Mouse (Mus musculus) mature B cell (primary cell): ENCODE data around the gene Casp9.

Experiments
- in situ Hi-C: fragments of 300-500 bp; cut with MboI; formaldehyde crosslinking; loops from 2 replicates; pipeline ENCODE4 v1.14.3; 2019

Casp9 gene

GRCm38 (mm10) chr4:141781201-141781985 lies 12.0 kb upstream of the Casp9 start:
- in situ Hi-C loops: no loop called here

DNA sequence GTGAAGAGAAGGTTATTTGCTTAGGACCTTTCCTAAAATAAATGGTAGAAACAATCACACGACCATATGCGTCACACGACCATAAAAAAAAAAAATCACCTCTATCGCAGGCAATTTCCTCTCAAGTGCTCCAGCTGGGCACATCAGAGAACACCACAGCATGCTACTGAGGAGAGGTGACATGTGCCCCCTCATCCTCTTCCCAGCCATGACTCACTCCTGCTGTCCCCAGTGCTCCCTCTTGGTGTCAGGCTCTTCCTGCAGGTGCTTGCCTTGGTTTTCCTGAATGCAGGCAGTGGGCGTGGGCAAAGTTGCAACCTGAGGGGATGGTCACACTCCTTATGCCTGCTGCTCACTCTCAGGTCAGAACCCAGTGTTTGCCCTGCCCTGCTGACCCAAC lies 8.6 kb upstream of the Casp9 start:
- in situ Hi-C loops: no loop called here

GRCm38 (mm10) chr4:141786141-141786540 lies 7.3 kb upstream of the Casp9 start:
- in situ Hi-C loops: no loop called here

DNA sequence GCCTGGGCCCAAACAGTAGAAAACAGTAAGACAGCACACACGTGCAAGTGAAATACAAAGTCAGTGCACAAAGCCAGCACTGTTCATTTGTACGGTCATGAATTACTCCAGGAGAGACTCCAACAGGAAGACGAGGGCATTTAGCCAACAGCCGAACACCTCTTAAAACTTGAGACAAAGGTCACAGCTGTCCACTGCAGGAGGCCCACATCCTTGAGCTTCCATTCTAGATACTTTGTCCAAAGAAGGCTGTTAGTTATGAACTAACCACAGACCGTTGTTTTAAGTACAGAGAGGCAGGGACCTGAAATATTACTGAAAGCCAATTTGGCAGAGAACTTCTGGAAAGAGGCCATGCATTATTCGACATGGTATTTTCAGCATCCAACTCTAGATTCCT lies 6.4 kb upstream of the Casp9 start:
- in situ Hi-C loops: no loop called here

DNA sequence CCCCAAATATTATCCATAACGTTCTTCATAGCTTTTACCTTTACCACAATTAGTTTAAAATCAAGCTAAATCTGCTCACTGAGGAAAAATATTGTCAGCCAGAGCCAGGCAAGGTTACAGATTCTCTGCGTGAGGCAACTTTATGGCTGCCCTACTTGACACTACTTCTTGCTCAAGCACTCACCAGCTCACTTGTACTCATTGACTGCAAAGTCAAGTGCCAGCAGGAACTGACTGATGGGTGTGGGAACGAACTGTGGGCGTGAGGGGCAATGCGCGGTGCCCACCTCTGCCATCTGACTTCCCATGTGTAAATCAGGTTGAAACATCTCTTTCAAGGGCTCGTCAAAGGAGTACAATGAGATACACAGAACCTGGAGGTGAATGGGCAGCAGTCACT lies 6.0 kb upstream of the Casp9 start:
- in situ Hi-C loops: no loop called here

- in situ Hi-C loops: loop anchor here (5.0 kb wide), 1 partner anchor 67 kb away; the partner anchor contains the start of gene Ddi2
Observed at GRCm38 (mm10) chr4:141789564-141790218, 3.7 kb upstream of the Casp9 start.

DNA sequence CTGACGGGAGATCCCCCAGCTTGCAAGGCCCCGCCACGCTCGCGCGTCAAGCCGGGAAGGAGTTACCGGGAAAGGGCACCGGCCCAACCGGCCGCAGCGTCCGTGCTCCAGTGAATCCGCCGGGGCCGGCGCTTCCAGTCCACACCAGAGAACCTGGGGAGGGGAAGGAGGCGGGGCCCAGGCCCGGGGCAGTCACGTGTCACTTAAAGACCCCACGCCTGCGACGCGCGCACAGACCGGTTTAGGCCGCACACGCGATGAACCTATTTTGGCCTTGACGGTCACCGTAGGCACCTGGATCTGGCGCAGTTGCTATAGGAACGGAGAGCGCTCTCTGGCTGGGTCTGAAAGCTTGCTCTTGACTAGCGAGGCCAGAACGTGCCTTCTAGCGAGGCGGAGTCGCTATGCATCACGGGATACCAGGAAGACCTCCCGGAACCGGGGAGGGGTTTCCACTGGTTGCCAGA lies 2.9 kb upstream of the Casp9 start, which contains the start of gene Dnajc16:
TSS of gene Dnajc16 (minus strand) at position 408 of the 467 bp plus-strand sequence.
- in situ Hi-C loops: loop anchor here (5.0 kb wide), 1 partner anchor 68 kb away; the partner anchor contains the start of gene Ddi2

- in situ Hi-C loops: loop anchor here (5.0 kb wide), 1 partner anchor 69 kb away; the partner anchor contains the start of gene Ddi2
Observed at GRCm38 (mm10) chr4:141791486-141791885, 1.9 kb upstream of the Casp9 start.

DNA sequence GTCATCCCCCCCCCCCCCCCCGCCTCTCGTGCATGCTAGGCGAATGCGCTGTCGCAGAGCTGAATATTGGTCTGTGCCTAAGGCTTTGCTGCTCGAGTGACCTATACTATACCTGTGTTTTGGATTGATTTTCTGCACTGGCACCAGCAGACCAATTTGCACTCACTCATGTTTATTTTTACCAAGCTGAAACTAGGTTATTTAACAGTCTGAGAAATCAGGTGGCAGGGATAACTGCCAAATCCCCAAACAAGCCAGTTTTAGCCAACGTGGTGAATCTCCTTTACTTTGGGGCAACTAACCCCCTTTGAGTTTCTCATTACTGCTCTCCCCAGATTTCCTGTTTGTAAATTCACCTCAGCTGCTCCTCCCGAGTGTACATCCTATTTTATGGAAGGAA lies 1.5 kb upstream of the Casp9 start:
- in situ Hi-C loops: loop anchor here (5.0 kb wide), 1 partner anchor 70 kb away; the partner anchor contains the start of gene Ddi2

- in situ Hi-C loops: loop anchor here (5.0 kb wide), 1 partner anchor 70 kb away; the partner anchor contains the start of gene Ddi2
Observed at GRCm38 (mm10) chr4:141792554-141793281, 694 bp upstream of the Casp9 start.

- in situ Hi-C loops: loop anchor here (5.0 kb wide), 1 partner anchor 72 kb away; the partner anchor contains the start of gene Ddi2
Observed at GRCm38 (mm10) chr4:141794152-141794535, 732 bp downstream of the Casp9 start.

DNA sequence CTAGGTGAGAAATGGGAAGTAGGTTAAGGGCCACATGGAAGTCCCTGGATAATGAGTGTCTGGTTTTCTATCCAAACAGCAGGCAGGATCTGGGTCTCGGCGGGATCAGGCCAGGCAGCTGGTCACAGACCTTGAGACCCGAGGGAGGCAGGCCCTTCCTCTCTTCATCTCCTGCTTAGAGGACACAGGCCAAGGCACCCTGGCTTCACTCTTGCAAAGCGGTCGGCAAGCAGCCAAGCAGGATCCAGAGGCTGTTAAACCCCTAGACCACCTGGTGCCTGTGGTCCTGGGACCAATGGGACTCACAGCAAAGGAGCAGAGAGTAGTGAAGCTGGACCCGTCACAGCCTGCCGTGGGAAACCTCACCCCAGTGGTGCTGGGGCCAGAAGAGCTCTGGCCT lies 2.9 kb downstream of the Casp9 start:
- in situ Hi-C loops: no loop called here

DNA sequence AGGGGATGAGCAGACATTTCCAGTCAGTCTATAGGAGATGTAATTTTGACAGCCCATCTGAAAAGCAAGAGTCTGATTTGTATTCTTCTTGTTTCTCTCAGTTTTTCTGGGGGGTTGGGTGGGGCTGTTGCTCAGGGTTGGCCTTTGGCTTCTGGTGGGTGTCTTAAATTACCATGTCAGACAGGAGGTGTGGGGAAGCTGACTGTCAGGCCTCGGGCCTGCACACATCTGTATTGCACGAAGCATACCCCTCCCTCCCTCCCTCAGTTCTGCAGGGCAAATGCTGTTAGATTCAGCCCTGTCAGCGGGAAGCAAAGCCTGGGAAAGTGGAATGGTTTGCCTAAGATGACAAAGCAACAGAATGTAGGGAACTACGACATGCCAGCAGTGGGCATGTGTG lies 3.5 kb downstream of the Casp9 start:
- in situ Hi-C loops: no loop called here

DNA sequence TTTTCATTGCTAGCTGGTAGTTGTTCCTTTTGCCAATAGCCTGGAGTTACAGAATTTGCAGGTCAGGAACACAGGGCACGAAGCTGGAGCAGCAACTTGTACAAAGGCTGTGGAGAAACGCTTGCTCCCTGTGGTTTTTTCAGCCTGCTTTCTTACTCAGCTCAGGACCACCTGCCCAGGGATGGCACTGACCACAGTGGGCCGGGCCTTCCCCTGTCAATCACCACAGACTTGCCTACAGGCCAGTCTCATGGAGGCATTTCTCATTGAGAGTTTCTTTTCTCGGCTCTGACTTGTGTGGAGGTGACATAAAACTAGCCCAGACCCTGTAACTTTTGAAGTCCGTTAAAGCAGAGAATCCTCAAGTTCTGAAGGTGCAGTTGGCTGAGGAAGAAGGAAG lies 4.1 kb downstream of the Casp9 start:
- in situ Hi-C loops: no loop called here

GRCm38 (mm10) chr4:141804105-141804504 lies 10.7 kb downstream of the Casp9 start:
- in situ Hi-C loops: no loop called here

DNA sequence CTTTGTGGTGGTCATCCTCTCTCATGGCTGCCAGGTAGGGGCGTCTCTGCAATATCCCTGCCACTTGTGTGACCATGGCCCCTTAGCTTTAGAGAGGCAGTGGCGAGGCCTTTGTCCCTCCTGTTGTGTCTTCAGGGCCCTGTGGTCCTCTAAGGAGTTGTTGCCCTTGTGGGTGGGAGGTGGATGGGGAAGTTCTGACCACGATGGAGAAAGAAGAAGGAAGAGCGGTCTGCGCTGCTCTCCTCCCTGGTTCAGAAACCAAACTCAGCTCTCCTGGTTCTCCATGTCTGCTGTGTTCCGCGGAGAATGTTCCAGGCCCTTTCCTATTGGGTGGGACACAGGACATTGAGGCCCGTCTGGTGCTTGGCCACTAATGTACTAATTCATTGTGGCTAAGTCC lies 12.5 kb downstream of the Casp9 start:
- in situ Hi-C loops: no loop called here

DNA sequence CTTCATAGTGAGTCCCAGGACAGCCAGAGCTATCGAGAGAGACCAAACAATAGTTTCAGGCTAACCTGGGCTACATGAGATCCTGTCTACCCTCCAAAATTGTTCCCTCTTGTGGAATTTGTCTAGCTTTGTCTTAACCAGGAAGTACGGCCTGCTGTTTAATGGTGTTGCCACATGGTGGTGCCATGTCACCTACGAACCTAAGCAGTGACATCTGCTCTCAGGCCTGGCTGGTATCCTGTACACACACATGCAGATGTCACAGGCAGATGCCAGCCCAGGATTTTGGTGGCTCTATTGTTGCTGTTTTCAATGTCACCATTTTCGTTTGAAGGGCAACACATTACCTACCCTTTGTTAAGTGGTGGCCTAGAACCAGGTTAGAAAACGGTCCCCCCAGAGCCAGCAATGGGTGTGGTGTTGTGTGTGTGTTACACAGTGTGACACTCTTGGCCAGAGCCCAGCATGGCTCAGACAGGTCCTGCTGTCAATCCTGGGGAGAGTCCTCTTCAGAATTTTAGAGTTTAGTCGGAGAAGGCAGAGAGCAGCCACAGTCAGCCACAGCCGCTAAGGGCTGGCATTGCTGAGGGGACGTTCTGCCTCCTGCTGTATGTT lies 16.5 kb downstream of the Casp9 start:
- in situ Hi-C loops: no loop called here

DNA sequence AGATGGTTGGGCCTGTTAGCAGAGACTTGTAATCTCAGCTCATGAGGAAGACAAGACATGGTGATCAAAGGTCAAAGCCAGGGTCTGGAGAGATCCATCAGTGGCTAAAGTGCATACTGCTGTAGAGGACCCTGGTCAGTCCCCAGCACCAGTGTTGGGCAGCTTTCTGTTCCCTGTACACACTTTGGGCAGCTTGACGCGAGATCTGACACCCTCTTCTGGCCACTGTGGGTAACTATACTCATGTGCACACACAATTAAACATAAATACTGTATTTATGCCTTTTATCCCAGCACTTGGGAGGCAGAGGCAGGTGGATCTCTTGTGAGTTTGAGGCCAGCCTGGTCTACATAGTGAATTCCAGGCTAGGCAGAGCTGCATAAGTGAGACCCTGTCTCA lies 17.6 kb downstream of the Casp9 start:
- in situ Hi-C loops: no loop called here

- in situ Hi-C loops: no loop called here
Observed at GRCm38 (mm10) chr4:141811375-141811774, 18.0 kb downstream of the Casp9 start.

- in situ Hi-C loops: no loop called here
Observed at GRCm38 (mm10) chr4:141816267-141816666, 22.9 kb downstream of the Casp9 start.

DNA sequence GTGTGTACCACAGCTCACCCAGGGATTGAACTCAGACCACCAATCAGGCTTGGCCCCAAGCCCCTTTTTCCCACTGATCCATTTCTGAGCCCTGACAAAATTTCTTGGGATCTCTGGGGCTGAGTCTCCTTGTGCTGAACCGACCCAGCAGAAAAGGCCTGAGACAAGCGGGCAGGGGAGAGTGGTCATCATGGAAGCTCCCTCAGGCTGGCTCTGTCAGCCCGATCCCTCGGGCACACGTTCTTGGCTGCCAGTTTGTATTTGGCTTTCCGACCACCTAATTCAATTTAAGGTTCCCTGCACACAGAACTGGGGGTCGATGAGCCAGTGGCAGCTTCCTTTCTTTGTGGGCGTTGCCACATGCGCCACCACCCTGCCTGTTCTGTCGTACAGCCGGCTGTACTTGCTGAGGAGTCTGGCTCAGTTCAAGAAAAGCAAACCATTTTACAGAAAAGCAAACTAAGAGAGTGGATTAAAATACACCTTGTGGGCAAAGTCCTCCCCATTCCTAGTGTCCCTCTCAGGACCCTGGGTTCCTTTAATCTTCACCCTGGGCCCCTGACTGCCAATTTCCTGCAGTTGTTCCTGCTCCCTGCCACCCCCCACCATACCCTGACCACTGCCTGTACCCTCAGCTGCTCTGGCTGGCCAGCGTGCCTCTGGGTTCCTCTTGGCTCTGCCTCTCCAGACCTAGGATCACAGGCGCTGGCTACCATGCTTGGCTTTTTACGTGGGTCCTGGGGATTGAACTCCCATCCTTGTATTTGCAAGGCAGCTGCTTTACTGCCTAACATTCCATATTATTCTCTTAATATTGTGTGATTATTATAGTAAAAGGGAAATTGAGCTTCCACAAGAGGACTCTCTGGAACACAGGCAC lies 23.6 kb downstream of the Casp9 start:
- in situ Hi-C loops: no loop called here
